Mouse (Mus musculus) inflammation-experienced regulatory T-cells (primary cell): ENCODE results near the gene Olfr1328. TPM values are rescaled to one million over a fixed set of nuclear protein-coding genes. Genes with fewer than 3 reads are reported as not detected.

ENCODE experiments used
- polyA plus RNA-seq, 2 experiments: library from polyadenylated mRNA; unstranded; fragments of 100-300 nt; shearing (Covaris generic); gene quantifications; one replicate each; pipeline ENCODE4 v1.2.1; 2017

The Olfr1328 gene
- under 1 TPM in 1 of 2 experiments, not detected in 1; 0.22 TPM for polyA plus RNA-seq

GRCm38 (mm10) chr4:118938512-118938911 lies at the start of gene Olfr1328:
Olfr1328 (minus strand) TSS chr4:118938612.

GRCm38 (mm10) chr4:118961141-118961628 lies 22.8 kb upstream of the Olfr1328 start, which contains the start of gene Lao1:
Lao1 (plus strand) TSS chr4:118961578.

GRCm38 (mm10) chr4:118917365-118917764 lies 21.0 kb downstream of the Olfr1328 start, which contains the start of gene Olfr1329:
Olfr1329 (minus strand) TSS chr4:118917465.

DNA sequence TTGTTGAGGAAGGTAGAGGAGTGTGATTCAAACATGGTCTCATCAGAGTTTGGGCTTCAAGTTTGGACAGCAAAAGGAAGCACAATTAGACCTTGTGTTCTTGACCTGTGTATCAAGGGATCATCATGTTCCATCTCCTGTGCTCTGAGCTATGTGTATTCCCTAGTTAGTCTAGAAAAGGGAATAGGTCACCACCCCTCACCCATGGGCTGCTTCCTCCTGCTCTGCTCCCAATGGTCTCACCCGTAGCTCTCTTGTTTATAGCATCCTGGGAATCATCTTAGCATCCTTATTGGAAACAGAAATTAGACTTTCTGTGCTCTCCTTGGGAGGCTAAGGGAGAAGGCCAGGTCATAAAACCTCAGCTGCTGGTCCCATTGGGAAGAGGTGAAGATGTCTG lies 50.1 kb downstream of the Olfr1328 start, which contains the start of gene Olfr1330:
Gene Olfr1330, plus strand, starts transcription at position 301 of the 400 bp plus-strand sequence.

Other genes starting within 250 kb of the Olfr1328 start
- not detected for gene Olfr1342, start 245.9 kb downstream of the Olfr1328 start, polyA plus RNA-seq
- 1 to 10 TPM in 1 of 2 experiments, under 1 TPM in 1; 0.43 to 2.0 TPM for gene Olfr1341, start 235.1 kb downstream of the Olfr1328 start, polyA plus RNA-seq
- gene Olfr1340, start 218.5 kb downstream of the Olfr1328 start, polyA plus RNA-seq, result under 1 TPM in 1 of 2 experiments, not detected in 1; 0.10 TPM
- not detected for gene Olfr1339, start 206.4 kb downstream of the Olfr1328 start, polyA plus RNA-seq
- gene Olfr1338, start 179.9 kb downstream of the Olfr1328 start, polyA plus RNA-seq, result under 1 TPM in 1 of 2 experiments, not detected in 1; 0.45 TPM
- gene Olfr1337, start 156.0 kb downstream of the Olfr1328 start, polyA plus RNA-seq, result not detected
- not detected for gene Olfr1335, start 128.7 kb downstream of the Olfr1328 start, polyA plus RNA-seq
- gene Olfr1333, start 102.3 kb downstream of the Olfr1328 start, polyA plus RNA-seq, result not detected
- 1 to 10 TPM in 1 of 2 experiments, under 1 TPM in 1; 0.10 to 3.5 TPM for gene Olfr1331, start 74.0 kb downstream of the Olfr1328 start, polyA plus RNA-seq
- 1 to 10 TPM in 1 of 2 experiments, under 1 TPM in 1; 0.33 to 1.3 TPM for gene Olfr1330, start 50.0 kb downstream of the Olfr1328 start, polyA plus RNA-seq
- not detected for gene Olfr1329, start 21.1 kb downstream of the Olfr1328 start, polyA plus RNA-seq
- gene Lao1, start 23.0 kb upstream of the Olfr1328 start, polyA plus RNA-seq, result under 1 TPM in 1 of 2 experiments, not detected in 1; 0.23 TPM
- 10 to 100 TPM; 47.7 to 57.4 TPM for gene Slc2a1, start 170.1 kb upstream of the Olfr1328 start, polyA plus RNA-seq
- gene Zfp691, start 235.6 kb upstream of the Olfr1328 start, polyA plus RNA-seq, result 1 to 10 TPM; 3.3 to 3.7 TPM